17 mouse cellular contexts compared by ENCODE assay signal in the genomic region with DNA sequence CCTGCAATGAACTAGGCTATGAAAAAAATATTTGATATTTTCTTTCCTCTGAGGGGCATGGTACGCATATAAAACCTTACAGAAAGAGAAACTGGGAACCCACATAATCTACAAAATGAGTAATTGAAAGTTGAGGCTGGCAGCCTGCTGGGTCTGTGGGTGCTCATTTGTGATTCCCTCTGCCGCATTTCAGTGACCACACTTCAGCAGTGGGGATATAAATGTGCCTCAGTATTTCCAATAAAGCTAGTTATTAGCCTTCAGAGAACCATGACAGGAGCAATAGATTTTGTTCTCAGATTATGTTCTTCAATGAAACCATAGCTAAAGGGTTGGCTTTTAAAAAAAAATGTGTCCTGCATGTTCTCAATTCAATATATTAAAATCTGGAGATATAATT.
"Had no signal": no experiment of that assay in that cellular context is flagged by ENCODE, and none has a peak within 500 bp of the region (broad histone marks: within the 10 kb centered on the region; RNA-seq: fewer than 3 reads in every experiment).

No protein-coding gene starts in this region.

- ATAC-seq: midbrain, embryonic 16.5 days had no signal

- DNase-seq: lung, adult 18-20 months; lung, embryonic 14.5 days; lung, postnatal 10 days; lung, postnatal 4 days; midbrain, embryonic 14.5 days; right cerebral cortex, postnatal 25 days; right cerebral cortex, postnatal 4 days; spleen, adult 18-20 months; thymus, adult 18-20 months; thymus, postnatal 14 days; thymus, postnatal 36 days had no signal

- H3K9me3 ChIP-seq: midbrain, embryonic 10.5 days; midbrain, embryonic 12.5 days; neural tube, embryonic 12.5 days had no signal

- H3K27ac ChIP-seq: liver, embryonic 14.5 days; midbrain, embryonic 10.5 days; midbrain, embryonic 12.5 days; neural tube, embryonic 12.5 days had no signal

- H3K4me3 ChIP-seq: midbrain, embryonic 10.5 days; midbrain, embryonic 12.5 days; myocyte; neural tube, embryonic 12.5 days had no signal

- H3K4me2 ChIP-seq: lung, embryonic 14.5 days; midbrain, embryonic 12.5 days; neural tube, embryonic 12.5 days had no signal

- H3K4me1 ChIP-seq: midbrain, embryonic 10.5 days; midbrain, embryonic 12.5 days; neural tube, embryonic 12.5 days had no signal

- H3K9ac ChIP-seq: liver, embryonic 14.5 days; lung, embryonic 14.5 days; midbrain, embryonic 12.5 days; neural tube, embryonic 12.5 days had no signal

- H3K27me3 ChIP-seq: midbrain, embryonic 12.5 days; neural tube, embryonic 12.5 days had no signal

- H3K36me3 ChIP-seq: midbrain, embryonic 10.5 days; midbrain, embryonic 12.5 days; neural tube, embryonic 12.5 days had no signal
